Mouse (Mus musculus) layer of hippocampus, postnatal 36 days (tissue): ENCODE measurements around the gene Aplnr. TPM values are rescaled to one million over a fixed set of nuclear protein-coding genes. Genes with fewer than 3 reads are reported as not detected.

Experiments
- DNase-seq, 2 experiments: peaks; one replicate each; pipeline ENCODE4 v3.0.0; 2022
- total RNA-seq, 2 experiments: library from RNA; stranded (reverse); gene quantifications; 2 replicates each; pipeline ENCODE4 v1.2.3; 2021

Gene Aplnr
- total RNA-seq, 2 experiments from 2014 or later: 0.91 to 1.0 TPM

- no peak for DNase-seq
These were observed 1.6 kb downstream of the Aplnr start for GRCm38 (mm10) chr2:85137601-85138140.

DNA sequence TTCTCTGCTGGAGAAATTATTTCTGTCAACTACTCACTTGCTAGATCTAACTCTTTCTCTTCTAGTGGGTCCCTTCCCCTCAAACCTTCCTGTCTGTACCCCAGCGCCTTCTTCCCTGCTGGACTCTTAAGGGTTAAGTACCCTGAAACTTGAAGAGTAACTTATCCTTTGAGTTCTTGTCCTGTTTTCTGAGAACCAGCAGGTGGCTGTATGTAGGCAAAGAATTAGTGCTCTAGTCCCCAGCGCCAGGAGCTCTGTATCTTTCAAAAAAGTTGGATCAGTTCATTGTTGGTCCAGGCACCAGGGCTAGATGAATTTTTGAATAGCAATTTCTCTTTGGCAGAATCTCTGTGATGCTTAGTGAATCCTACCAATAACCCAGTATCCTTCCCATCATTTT, 2.1 kb downstream of the Aplnr start:
- no peak for DNase-seq

DNA sequence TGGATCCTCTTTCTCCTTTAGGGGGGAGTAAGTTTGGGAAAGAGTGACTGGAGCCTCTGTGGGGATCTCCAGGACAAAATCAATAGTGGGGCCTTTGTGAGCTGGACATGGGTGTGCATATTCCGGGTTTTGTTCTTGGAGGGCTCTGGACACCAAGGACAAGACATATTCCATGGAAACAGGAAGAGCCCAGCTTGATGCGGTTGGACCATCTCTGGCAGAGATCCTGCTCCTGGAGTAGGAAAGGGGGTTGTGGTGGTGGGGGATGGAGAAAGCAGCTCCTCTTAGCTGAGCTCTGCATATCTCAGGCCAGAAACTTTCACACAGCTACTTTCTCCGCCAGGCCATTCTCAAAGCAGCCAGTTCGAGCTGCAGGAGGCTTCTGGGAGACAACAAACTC, 3.4 kb downstream of the Aplnr start:
- no peak for DNase-seq

- DNase-seq: no peak
These were observed 3.8 kb downstream of the Aplnr start for GRCm38 (mm10) chr2:85139846-85140245.

GRCm38 (mm10) chr2:85140833-85141232, 4.8 kb downstream of the Aplnr start:
- DNase-seq: no peak

DNA sequence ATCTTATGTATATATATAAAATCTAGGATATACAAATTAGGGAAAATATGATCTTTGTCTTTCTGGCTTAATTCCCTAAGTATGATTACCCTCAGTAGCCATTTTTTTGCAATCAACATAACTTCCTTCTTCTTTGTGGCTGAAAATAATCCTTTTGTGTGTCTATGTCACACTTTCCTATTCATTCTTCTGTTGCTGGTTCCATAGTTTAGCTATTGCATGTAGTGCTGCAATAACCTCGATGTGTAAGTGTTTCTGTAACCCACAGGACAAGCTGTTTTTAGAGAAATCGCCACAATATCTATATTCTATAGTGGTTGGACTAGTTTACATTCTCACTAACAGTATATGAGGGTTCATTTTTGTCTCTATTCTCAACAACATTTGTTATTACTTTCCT, 8.9 kb downstream of the Aplnr start:
- DNase-seq: no peak

DNA sequence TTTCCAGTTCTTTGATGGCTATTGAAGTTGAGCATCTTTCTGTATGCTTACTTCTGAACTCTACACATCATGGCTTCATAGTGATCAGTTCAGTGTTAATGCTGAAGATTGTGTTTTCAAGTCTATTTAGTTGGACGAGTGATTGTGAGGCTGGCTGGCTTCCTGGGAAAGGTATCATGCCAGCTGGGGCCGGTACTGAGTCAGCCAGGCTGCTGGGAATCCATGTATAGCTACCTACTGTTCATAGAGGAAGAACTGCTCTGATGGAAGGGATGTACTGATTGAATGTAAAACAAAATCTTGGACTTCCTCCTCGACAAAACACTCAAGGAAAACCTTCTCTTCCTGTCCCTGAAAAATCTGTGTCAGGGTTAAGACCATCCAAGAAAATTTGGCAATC, 9.3 kb downstream of the Aplnr start:
- no peak for DNase-seq

DNA sequence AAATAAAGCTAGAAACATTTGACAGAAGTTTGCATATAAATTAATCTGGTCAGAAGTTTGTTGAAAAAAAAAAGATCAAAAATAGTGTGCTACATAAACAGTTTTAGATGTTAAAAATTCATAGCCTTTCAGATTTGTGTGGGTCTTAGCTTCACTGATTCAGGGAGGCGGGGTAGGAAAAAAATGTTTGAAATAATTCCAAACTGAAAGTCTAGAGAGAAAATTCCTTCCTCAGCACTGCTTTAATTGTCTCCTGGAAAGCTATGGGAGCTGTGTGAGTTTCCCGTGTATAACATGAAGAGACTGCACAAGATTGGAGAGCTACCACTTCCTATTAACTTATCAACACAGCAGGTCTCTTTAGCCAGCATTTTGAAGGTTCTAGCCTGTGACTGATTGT, 11.5 kb downstream of the Aplnr start:
- no peak for DNase-seq

DNA sequence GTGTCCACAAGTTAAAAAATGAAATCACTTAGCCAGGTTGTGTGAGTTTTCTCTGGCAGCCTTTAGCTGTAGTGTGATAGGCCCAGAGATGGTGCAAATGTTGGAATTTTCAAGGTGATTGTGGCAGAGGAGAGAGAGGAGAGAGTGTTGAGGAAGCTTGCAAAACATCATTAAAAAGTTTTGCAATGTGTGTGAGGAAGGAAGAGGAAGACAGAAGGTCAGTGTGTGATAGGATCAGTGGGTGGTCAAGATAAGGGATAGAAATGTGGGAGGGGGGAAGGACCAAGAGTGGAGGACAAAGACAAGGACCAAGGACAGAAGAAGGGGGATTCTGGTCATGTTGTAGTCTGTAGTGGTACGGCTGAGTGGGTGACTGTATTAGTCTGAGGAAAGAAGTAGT, 14.3 kb downstream of the Aplnr start:
- DNase-seq: no peak

GRCm38 (mm10) chr2:85151233-85151632, 15.2 kb downstream of the Aplnr start:
- DNase-seq: no peak

DNA sequence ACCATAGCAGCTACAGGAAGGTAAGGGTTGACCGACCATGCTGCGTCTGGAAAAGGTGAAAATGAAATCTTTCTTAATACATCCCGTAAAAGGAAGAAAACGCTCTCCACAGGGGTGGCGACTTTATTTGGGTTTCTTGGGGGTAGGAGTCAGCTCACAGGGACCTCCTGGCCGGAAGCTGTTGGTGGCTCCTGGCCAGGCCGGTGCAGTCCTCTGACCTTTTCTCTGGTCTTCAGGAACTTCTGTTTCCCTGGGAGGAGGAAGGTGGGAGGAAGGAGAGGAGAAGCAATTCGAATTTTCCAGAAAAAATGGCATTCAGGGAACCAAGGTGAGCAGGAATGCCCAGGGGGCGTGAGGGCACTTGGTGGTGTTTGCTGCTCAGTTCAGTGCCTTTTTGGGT, 19.3 kb downstream of the Aplnr start:
- no peak for DNase-seq

DNA sequence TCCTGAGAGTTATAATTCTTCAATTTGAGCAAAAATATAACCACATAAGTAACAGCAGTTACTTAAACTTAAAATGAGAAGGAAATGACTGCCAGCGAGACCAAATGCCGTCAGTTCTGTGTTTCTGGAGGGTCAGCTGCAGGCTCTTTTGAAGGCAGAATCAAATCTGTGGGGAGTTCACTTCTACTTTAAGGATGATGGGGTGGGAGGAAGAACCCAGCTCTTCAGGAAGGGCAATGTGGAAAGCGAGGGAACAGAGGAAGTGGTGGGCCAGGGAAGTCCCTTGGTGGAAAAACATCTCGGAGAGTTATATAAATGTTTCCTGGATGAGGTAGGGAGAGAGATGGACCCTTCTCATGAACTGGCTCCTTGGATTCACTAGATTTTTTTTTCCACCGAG, 20.1 kb downstream of the Aplnr start:
- DNase-seq: no peak

DNA sequence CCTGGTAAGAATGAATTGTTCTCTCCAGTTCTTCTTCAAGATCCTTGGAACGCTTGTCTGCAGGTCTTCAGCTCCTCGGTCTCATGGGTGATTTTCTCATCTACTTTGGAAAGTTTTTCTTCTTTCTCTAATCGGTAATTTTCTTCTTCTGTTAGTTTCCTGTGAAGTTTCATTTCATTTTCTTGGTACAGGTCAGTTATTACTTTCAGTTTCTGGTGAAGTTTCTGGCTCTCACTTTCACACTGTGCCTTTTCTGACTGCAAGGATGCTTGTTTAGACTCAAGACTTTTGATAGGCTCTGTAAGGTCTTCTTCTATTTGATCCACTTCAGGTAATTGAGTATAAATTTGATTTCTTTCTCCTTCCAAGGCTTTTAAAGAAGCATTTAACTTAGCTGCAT, 21.4 kb downstream of the Aplnr start:
- no peak for DNase-seq

DNA sequence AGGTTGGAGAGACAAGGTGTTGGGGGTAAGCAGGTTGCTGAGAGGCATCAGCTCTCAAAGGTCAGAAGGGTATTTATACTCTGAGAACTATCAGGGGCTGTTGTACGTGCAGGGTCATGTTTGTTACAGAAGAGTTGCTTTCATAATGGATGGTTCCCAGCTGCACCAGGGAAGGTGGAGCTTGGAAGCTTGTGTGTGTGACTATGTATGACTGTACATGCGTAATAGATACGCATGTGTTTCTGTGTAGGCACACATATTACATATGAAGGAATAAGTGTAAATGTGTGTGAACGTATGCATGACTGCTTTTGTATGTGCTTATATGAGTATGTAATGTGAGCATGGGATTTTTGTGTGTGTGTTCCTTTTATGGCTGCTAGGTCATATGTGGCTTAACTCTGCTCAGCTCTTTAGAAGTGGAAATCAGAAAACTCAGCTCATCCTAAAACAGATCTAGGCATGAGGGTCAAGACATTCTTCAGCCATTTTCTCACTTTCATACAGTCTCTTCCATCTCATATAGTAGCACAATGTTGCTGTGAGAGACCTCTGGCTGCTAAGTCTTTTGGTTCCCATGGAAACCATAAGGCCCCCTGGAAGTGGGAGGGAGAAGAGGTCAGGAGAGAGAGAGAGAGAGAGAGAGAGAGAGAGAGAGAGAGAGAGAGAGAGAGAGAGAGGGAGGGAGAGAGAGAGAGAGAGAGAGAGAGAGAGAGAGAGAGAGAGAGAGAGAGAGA, 25.0 kb downstream of the Aplnr start:
- DNase-seq: no peak

- no peak for DNase-seq
These were observed 25.6 kb downstream of the Aplnr start for GRCm38 (mm10) chr2:85161638-85162093.

DNA sequence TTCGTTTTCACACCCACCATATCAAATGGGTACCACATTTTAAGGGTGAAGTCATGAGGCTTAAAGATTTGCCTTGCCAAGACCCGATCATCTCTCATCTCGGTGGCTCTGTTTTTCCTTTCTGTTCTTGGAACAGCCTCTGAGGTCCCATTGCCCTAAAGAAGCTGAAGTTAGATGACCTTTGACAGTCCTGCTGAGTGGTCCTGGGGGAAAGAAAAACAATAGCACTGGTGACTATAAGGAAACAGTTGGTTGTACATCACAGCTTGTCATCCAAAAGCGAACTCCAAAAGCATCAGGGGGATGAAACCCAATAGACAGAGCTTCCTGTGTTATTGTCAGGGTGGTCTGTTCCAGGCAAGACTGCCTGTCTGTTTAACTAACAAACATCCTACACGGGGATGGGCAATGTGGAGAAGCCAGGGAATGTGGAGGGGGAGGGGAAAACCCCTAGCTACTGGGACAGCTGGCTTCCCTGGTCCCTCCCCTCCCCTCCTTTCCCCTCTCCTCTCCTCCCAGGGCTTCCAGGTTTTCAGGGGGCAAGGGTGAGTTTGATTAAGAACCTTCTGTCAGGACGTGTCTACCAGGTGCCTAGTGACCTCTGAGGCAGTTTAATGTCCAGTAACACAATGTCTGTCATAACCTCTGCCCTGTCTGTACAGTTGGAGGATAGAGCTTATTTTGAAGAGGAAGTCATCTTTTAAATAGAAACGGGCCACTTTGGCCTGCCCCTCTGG, 27.5 kb downstream of the Aplnr start:
- DNase-seq: no peak

- no peak for DNase-seq
These were observed 31.6 kb downstream of the Aplnr start for GRCm38 (mm10) chr2:85167624-85168023.

DNA sequence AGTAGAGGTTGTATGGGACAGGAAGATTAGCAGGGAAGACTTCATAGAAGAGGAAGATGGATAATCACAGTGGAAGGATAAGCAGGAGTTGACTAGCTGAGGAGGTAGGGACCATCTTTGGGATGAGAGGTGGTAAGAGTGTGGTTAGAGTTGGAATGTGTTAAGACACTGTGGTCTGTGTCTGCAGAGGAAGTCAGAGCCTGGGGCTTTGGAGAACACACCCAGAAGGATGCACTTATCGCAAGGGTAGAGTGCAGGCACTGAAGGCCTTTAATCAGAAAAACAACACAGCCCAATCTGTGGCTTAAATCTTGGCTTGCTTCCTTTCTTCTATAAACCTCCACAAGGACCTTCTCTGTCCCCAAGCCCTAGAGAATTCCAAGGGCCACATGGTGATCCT, 32.3 kb downstream of the Aplnr start:
- DNase-seq: no peak

DNA sequence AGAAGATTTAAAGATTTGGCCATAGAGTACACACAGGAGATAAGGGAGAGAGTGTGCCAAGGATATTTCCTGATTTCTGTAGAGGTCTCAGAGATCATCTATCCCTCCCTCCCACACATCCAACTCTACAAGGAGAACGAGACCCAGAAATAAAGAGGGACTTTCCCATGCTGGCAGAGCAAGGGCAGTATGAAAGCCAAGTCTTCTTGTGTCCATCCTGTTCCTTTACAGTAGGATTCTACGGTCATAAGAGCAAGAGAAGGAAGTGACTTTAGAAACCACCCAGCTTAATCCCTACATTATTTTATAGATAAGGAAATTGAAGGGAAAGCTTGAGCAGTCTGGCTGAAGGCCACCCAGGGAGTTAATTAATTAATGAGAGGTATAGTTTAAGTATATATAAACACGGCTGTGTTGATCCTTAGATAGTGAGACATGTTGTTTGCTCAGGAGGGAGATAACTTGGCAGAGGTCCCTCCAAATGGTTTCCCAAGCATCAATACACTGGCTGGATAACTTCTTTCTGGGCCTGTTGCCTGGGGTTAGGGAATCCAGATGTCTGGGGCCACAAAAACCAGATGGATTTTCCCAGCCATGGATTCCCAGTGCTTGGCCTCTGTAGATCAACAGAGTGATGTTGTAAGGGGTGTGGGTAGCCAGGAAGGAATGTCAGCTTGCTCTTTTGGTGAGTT, 36.2 kb downstream of the Aplnr start:
- DNase-seq: no peak

- no peak for DNase-seq
These were observed 36.7 kb downstream of the Aplnr start for GRCm38 (mm10) chr2:85172763-85173103.

DNA sequence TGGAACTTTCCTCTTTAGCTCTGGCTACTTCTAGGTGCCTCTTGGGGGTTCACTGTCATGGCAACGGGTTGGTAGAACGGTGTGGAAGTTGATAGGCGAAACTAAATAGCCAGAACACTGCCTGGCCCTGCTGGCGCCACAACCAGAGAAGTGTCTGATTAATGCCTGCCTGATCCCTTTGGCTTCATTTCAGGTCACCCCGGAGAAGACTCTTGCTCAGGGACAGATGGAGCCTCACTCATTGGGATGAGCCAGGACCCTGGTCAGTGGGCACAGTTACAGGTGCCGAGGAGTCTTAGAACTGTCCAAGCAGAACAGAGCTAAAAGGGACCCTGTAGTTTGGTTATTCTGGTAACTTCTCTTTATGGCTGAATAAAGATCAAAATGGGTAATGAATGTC, 37.5 kb downstream of the Aplnr start:
- DNase-seq: no peak

DNA sequence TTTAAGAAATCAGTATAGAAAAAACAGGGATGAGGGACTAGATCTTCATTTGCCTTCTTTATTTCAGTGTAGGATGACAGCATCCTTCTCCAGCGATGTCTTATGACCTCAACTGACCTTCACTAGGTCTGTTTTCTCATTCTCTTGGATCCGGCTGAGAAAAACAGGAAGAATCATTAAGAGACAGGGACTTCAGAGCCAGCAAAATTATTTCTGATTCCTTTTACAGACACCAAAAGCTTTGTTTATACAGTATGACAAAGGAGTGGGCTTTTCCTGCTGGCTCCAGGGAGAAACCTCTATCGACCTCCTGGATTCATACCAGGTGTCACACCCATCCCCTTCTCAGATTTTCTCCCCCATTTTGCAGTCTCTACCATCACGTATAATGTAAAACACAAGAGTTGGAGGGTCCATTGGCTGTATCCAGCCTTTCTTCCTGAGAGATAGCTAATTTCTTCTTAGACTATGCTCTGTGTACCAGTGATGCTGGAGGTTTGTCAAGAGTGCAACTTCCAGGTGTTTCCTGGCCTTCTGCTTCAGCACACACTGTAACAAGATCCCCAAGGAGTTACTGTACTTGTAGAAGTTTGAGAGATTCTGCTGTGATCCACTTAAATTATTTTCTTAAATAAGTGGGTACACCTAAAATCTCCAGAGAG, 42.2 kb downstream of the Aplnr start:
- no peak for DNase-seq
